Mouse (Mus musculus): ENCODE data around the gene Syne2. TPM values are rescaled to one million over a fixed set of nuclear protein-coding genes. Genes with fewer than 3 reads are reported as not detected.

The Syne2 gene
- polyA plus RNA-seq, 1 experiment from 2014 or later, result 16.1 TPM

DNA sequence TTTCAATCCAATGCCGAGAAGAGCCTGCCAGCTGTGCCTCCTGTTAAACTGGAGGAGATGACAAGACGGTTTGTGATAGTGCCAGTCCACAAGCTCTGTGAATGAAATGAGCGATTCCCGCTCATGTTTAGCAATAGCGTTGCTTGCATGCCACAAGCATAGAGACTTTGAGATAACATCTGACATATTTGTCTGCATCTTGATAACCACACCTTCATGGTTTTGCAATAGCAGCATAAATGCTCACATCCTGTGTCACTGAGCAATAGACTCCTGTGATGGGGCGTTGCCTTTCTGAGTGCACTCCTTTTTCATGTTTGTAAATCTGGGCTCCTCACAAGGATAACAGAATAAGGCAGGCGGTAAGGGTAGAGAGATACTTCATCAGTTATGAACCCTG is 87.4 kb downstream of the Syne2 start:
- H3K4me2 ChIP-seq (replicated peaks; ENCODE audit: low read depth), result no peak overlapping the region
- TF ChIP-seq CTCF (IDR thresholded peaks at IDR 0.05; ENCODE audit: low read depth), result no peak

DNA sequence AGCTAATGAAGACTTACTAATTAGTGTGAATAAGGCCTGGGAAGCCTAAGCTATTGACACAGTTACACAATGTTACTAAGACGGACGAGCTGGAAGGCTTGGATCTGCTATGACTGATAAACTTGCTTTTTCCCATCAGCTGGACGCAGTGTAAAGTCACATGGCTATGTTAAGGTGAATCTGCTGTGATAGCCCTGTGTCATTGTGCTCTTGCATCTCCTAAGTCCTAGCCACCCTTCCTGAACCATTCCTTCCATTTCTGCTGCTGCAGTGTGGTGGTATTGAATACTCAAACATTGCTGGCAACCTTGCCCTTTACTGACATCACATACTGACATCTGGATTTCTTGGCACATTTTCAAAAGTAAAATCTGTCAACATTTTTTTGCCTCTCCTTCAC is 90.5 kb downstream of the Syne2 start:
- no peak overlapping the region for H3K4me3 ChIP-seq (ENCODE audit: low read depth, low read length)
- TF ChIP-seq CTCF (IDR thresholded peaks at IDR 0.05; ENCODE audit: low read depth) (no peak), EP300 (optimal IDR thresholded peaks at IDR 0.05) (no peak)
- H3K36me3 ChIP-seq (ENCODE audit: control insufficient read depth, insufficient read depth, low read length), result peaks cover 15% of the 10 kb centered on the region
- WGBS, result 81% methylated on average over 3 of the region's 3 CpGs
- DNase-seq (ENCODE audit: low spot score) (no peak), ATAC-seq (ENCODE audit: low FRiP score, low TSS enrichment) (no peak)
- H3K27ac ChIP-seq (replicated peaks), result no peak overlapping the region
- no peaks in the 10 kb centered on the region for H3K9me3 ChIP-seq (ENCODE audit: control insufficient read depth, low read length)
- no peaks in the 10 kb centered on the region for H3K27me3 ChIP-seq (ENCODE audit: control insufficient read depth, insufficient read depth, low read length)
- H3K4me1 ChIP-seq (replicated peaks; ENCODE audit: control insufficient read depth, insufficient read depth), result no peaks in the 10 kb centered on the region
- no peak overlapping the region for H3K4me2 ChIP-seq (replicated peaks; ENCODE audit: low read depth)
- H3K9ac ChIP-seq (ENCODE audit: low read length), result no peak overlapping the region

More for the DNA sequence above, 87.4 kb downstream of the Syne2 start:
- no peak for DNase-seq (ENCODE audit: low spot score)
- ATAC-seq (ENCODE audit: low FRiP score, low TSS enrichment), result no peak
- Histone ChIP-seq H3K27me3 (ENCODE audit: control insufficient read depth, insufficient read depth, low read length) (no peaks in the 10 kb centered on the region), H3K27ac (replicated peaks) (no peak overlapping the region), H3K9me3 (ENCODE audit: control insufficient read depth, low read length) (no peaks in the 10 kb centered on the region), H3K36me3 (ENCODE audit: control insufficient read depth, insufficient read depth, low read length) (peaks cover 2% of the 10 kb centered on the region; the same call in 1 of the 2 replicates), H3K4me3 (ENCODE audit: low read depth, low read length) (no peak overlapping the region), H3K4me1 (replicated peaks; ENCODE audit: control insufficient read depth, insufficient read depth) (no peaks in the 10 kb centered on the region), H3K9ac (ENCODE audit: low read length) (no peak overlapping the region)
- 88% methylated on average over 7 of the region's 7 CpGs for WGBS

DNA sequence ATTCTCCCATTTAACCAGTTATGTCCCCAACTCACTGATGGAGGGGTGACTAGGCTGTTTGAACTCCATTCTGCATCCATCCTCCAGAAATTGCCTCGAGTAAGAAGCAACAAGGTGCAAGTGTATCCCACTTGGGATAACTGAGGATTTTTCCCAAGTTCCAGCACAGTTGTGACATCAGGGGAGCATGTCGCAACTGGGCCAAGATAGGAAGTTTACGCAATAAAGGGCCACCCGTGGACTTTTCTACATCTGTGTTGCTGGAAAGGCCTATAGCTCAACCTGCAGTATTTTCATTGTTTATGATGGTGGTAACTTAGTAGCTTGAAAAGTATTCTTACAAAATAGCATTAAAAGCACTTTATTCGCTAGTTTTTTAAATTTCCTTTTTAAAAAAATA is 97.8 kb downstream of the Syne2 start:
- no peak for TF ChIP-seq CTCF (IDR thresholded peaks at IDR 0.05; ENCODE audit: low read depth)
- TF ChIP-seq EP300 (optimal IDR thresholded peaks at IDR 0.05), result no peak
- peaks cover 14% of the 10 kb centered on the region for H3K36me3 ChIP-seq (ENCODE audit: control insufficient read depth, insufficient read depth, low read length)
- H3K9ac ChIP-seq (ENCODE audit: low read length), result no peak overlapping the region
- DNase-seq (ENCODE audit: low spot score) (no peak), ATAC-seq (ENCODE audit: low FRiP score, low TSS enrichment) (no peak)
- no peaks in the 10 kb centered on the region for H3K9me3 ChIP-seq (ENCODE audit: control insufficient read depth, low read length)
- no peak overlapping the region for H3K27ac ChIP-seq (replicated peaks)
- H3K4me3 ChIP-seq (ENCODE audit: low read depth, low read length), result no peak overlapping the region
- WGBS, result 82% methylated on average over 5 of the region's 5 CpGs
- no peak overlapping the region for H3K4me2 ChIP-seq (replicated peaks; ENCODE audit: low read depth)
- no peaks in the 10 kb centered on the region for H3K4me1 ChIP-seq (replicated peaks; ENCODE audit: control insufficient read depth, insufficient read depth)
- H3K27me3 ChIP-seq (ENCODE audit: control insufficient read depth, insufficient read depth, low read length), result no peaks in the 10 kb centered on the region

DNA sequence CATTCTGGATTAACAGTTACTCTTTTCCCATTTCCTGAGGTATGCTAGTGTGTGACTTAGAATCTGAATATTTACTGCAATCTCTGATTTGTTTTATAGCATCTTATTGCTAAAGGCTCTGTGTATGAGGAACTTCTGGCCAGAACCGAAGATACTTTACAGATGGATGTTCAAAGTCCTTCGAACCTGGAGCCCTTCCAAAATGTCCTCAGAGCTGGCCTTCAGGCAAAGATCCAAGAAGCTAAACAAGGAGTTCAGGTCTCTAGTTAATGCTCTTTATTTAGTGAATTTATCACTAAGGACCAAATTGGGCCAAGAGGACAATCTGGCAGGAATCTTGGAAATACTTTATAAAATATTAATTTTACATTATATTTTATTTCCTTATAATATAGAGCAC is 100.5 kb downstream of the Syne2 start:
- ATAC-seq (ENCODE audit: low FRiP score, low TSS enrichment) (no peak), DNase-seq (ENCODE audit: low spot score) (no peak)
- peaks cover 4% of the 10 kb centered on the region; the same call in 1 of the 2 replicates for H3K36me3 ChIP-seq (ENCODE audit: control insufficient read depth, insufficient read depth, low read length)
- no peaks in the 10 kb centered on the region for H3K4me1 ChIP-seq (replicated peaks; ENCODE audit: control insufficient read depth, insufficient read depth)
- no peak overlapping the region for H3K4me3 ChIP-seq (ENCODE audit: low read depth, low read length)
- no peaks in the 10 kb centered on the region for H3K9me3 ChIP-seq (ENCODE audit: control insufficient read depth, low read length)
- TF ChIP-seq EP300 (optimal IDR thresholded peaks at IDR 0.05), result no peak
- no peak for TF ChIP-seq CTCF (IDR thresholded peaks at IDR 0.05; ENCODE audit: low read depth)
- WGBS, result 41% methylated on average over 2 of the region's 2 CpGs
- no peak overlapping the region for H3K9ac ChIP-seq (ENCODE audit: low read length)
- H3K27ac ChIP-seq (replicated peaks), result no peak overlapping the region
- no peaks in the 10 kb centered on the region for H3K27me3 ChIP-seq (ENCODE audit: control insufficient read depth, insufficient read depth, low read length)
- H3K4me2 ChIP-seq (replicated peaks; ENCODE audit: low read depth), result no peak overlapping the region

- H3K9ac ChIP-seq (ENCODE audit: low read length), result no peak overlapping the region
- H3K4me2 ChIP-seq (replicated peaks; ENCODE audit: low read depth), result no peak overlapping the region
- TF ChIP-seq CTCF (IDR thresholded peaks at IDR 0.05; ENCODE audit: low read depth) (peak; percentile 71), EP300 (optimal IDR thresholded peaks at IDR 0.05) (no peak)
- ATAC-seq (ENCODE audit: low FRiP score, low TSS enrichment), result no peak
- peak; percentile 52 for DNase-seq (ENCODE audit: low spot score)
- no peak overlapping the region for H3K4me3 ChIP-seq (ENCODE audit: low read depth, low read length)
- H3K36me3 ChIP-seq (ENCODE audit: control insufficient read depth, insufficient read depth, low read length), result peaks cover 5% of the 10 kb centered on the region
- 64% methylated on average over 6 of the region's 6 CpGs for WGBS
- H3K27me3 ChIP-seq (ENCODE audit: control insufficient read depth, insufficient read depth, low read length), result no peaks in the 10 kb centered on the region
- H3K4me1 ChIP-seq (replicated peaks; ENCODE audit: control insufficient read depth, insufficient read depth), result no peaks in the 10 kb centered on the region
- H3K27ac ChIP-seq (replicated peaks), result no peak overlapping the region
- H3K9me3 ChIP-seq (ENCODE audit: control insufficient read depth, low read length), result no peaks in the 10 kb centered on the region
Observed at GRCm38 (mm10) chr12:75918914-75919313, 101.0 kb downstream of the Syne2 start.

DNA sequence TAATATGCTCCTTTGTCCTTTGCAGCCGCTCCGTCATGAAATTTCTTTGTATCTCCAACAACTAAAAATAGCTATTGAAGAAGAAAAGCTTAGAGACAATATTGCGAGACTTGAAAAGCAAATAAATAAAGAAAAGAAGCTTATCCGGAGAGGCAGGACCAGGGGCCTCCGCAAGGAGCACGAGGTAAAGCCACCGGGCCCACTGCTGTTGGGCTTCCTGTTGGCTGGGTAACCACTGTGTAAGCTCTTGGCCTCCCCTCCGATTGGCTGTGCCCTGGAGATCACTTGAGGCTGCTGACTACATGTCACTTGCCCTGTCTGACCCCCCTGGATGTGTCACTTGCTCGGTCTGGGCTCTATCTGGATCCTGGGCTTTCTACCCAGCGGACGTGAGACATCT is 105.0 kb downstream of the Syne2 start:
- no peak for DNase-seq (ENCODE audit: low spot score)
- no peak for TF ChIP-seq EP300 (optimal IDR thresholded peaks at IDR 0.05)
- no peak for TF ChIP-seq CTCF (IDR thresholded peaks at IDR 0.05; ENCODE audit: low read depth)
- Histone ChIP-seq H3K4me1 (replicated peaks; ENCODE audit: control insufficient read depth, insufficient read depth) (no peaks in the 10 kb centered on the region), H3K36me3 (ENCODE audit: control insufficient read depth, insufficient read depth, low read length) (peaks cover 21% of the 10 kb centered on the region), H3K27me3 (ENCODE audit: control insufficient read depth, insufficient read depth, low read length) (no peaks in the 10 kb centered on the region), H3K4me2 (replicated peaks; ENCODE audit: low read depth) (no peak overlapping the region), H3K9ac (ENCODE audit: low read length) (no peak overlapping the region), H3K9me3 (ENCODE audit: control insufficient read depth, low read length) (no peaks in the 10 kb centered on the region), H3K4me3 (ENCODE audit: low read depth, low read length) (no peak overlapping the region), H3K27ac (replicated peaks) (no peak overlapping the region)
- WGBS, result 56% methylated on average over 11 of the region's 11 CpGs
- ATAC-seq (ENCODE audit: low FRiP score, low TSS enrichment), result no peak
